Mouse (Mus musculus) layer of hippocampus, adult 6 months (tissue): ENCODE results near the gene Mfn2. TPM values are rescaled to one million over a fixed set of nuclear protein-coding genes. Genes with fewer than 3 reads are reported as not detected.

ENCODE experiments used
- long read RNA-seq, 2 experiments: library from polyadenylated mRNA; unstranded; transcript quantifications; one replicate each; pipeline ENCODE4 v2.0.0; 2019 to 2020
- polyA plus RNA-seq: library from polyadenylated mRNA; unstranded; fragments of <200 nt; fragmentation: Nextera tagmentation; gene quantifications from 2 replicates; pipeline ENCODE4 v1.2.3, GENCODE M21; 2021

The Mfn2 gene
- 88.0 and 98.0 TPM in 2 replicates for polyA plus RNA-seq
- long read RNA-seq, experiment 1, full-length matches to known transcripts: 76 of 169 reads
- long read RNA-seq, experiment 1, partial matches to known transcripts: 78 of 169 reads
- long read RNA-seq, experiment 1, other reads (novel, unspliced or antisense): 15 of 169 reads
- long read RNA-seq, experiment 2, full-length matches to known transcripts: 1,037 of 1,406 reads
- long read RNA-seq, experiment 2, partial matches to known transcripts: 145 of 1,406 reads
- long read RNA-seq, experiment 2, other reads (novel, unspliced or antisense): 224 of 1,406 reads

DNA sequence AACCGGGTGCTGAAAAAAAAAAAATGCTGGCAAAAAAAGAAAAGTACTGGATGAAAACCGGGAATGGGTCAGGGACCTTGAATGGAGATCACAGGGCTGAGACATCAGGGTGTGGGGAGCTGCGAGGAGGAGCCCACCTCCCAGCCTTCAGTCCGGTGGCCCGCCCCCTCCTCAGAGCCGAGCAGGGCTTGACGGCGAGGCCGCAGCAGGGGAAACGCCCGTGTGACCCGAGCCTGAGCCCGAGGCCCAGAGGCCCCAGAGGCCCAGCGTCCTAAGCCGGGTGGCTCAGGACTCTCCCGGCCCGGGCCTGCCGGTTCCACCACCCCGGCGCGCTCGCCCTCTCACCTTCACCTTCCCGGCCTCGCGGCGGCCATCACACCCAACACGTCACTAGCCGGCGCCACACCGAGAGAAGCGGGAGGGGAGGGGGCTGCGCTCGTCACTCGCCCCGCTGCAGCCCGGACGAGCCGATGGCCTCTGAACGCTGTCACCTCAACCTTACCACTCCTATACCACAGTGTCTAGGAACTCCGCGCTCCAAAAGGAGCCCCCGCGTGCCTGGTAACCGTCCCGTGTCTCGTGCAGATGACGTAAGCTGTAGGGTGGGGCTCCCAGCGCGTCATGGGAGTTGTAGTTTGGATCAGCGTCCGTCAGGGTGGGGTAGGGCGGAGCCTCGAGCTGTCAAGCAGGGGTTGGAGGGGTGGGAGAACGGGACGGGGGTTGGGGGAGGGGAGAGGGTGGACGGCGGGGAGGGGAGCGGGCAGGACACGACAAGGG lies at the start of gene Mfn2:
Gene Mfn2, minus strand, starts transcription at position 392 of the 777 bp plus-strand sequence.

DNA sequence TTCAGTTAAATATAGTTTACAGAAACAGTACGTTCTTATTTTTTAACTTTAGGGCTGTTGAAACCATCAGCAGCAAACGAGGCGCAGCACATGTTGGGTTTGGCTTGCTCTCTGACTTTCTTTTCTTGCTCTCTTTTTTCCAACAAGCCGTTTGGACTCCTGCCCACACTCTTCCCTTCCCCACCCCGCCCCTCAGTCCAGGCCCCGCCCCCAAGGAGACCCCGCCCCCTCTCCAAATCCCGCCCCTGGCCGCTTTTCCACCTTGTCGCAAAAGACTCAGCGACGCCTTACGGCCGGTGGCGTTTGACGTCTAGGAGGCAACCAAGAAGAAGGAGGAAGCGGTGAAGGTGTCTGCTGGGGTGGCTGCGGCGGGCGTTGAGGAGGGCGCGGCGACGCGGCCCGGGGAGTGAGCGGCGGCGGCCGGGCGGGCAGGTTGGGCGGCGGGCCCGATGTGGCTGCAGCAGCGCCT lies 36.1 kb upstream of the Mfn2 start, which contains the start of gene 2510039O18Rik:
Gene 2510039O18Rik, plus strand, starts transcription at position 320 of the 469 bp plus-strand sequence.

DNA sequence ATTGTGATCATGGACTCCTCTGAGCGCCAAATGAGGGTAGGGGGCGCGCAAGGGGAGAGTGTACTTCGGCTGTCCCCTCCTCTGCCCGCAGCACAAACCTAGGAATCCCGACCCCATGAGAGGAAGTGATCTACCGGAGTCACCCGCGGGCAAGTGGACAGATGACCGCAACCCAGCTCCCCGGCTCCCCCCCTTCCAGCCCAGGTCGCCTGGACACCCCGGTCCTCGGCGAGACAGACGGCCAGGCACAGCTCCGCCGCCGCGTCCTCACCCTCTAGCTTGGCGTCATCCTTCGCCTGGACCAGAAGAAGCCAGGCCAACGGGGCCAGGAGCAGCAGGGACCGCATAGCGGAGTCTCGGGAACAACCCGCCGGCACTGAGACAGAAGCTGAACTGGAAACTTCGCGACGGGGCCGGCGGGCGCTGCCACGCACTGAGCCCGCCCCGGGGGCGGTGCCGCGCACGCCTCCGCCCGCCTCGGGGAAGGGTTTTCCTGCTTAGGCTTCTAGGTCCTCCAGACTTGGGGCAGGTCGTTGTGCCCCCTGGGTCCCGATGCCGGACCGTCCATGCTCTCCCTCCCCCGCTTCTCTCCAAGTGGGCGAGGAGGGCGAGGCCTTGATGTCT lies 31.9 kb upstream of the Mfn2 start, which contains the start of gene Plod1:
Gene Plod1, minus strand, starts transcription at position 437 of the 624 bp plus-strand sequence.

DNA sequence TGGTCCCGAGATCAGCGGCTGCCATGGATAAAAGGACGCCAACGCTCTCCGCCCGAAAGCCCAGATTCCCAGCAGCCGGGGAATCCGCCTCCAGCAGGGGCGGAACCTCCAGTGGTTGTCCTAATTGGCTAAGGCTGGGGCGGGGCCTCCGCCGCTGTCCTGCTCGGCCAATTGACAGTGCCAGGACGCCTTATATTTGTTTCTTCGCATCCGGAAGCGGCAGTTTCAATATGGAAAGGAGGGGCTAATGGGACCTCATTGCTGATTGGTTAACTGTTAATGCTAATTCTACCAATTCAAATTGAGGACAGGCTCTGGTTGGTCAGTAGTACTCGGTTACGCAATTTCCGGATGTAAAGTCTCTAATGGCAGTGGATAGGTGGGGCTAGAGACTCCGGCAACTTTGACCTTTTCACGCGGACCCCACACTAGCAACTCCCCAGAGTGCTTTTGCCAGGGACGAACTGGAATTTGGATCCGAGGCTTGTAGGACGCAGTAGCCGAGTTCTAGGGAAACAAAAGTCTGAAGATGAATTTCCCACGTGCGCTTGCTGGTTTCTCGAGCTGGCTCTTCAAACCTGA lies 36.0 kb downstream of the Mfn2 start, which contains the start of the genes Miip and Fv1:
Gene Miip, minus strand, starts transcription at position 367 of the 582 bp plus-strand sequence.
Gene Fv1, plus strand, starts transcription at position 530 of the 582 bp plus-strand sequence.

DNA sequence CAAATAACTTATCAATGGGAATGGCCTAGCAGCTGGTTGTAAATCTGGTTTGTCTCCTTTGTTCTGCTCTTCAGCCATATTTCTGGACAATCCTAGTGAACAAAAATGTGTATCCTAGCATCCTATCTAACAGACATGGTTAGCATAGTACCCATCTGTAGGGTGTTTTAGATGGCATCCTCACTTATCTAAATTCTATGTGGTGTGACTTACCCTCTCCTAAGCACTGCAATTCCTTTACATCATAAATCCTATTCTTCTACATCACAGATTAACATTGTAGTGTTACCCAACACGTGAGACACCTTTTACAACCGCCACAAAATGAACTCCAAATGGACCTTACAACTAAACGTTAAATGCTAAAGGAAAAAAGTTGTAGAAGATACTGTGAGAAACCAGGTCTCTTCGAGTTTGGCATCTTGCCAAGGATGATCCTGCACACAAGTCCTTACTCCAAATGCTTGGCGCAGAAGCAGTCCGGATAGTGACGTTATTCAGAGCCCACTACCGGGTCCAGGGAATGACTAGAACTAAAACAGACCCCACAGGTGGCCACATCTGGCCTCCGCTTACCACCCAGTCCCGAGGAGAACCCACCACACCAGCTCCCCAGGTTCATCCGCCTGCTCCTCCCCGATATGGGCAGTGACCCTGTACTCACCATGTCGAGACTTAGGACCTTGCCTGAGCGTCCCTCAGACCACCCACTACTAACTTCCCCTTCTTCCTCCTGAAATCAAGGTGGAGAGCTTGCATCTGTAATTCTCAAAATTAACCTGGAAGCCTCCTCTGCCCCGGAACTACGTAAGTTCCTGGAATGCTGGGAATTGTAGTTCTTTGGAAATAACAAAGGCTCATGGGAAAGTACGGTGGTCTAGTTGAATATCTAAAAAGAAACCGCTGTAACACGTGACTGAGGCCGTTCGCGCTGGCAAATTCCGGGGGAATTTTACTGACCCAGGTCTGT lies 56.6 kb downstream of the Mfn2 start, which contains the start of gene Zfp933:
Gene Zfp933, minus strand, starts transcription at position 753 of the 970 bp plus-strand sequence.

Other genes with a start within 250 kb of the Mfn2 start
- gene Zfp534, start 202.2 kb downstream of the Mfn2 start, polyA plus RNA-seq: not detected in 2 replicates
- 1.4 and 1.7 TPM in 2 replicates for gene Zfp984, start 94.9 kb downstream of the Mfn2 start, polyA plus RNA-seq
- 1.6 and 2.1 TPM in 2 replicates for gene Zfp933, start 56.3 kb downstream of the Mfn2 start, polyA plus RNA-seq
- 5.2 and 5.8 TPM in 2 replicates for gene Miip, start 35.9 kb downstream of the Mfn2 start, polyA plus RNA-seq
- gene Fv1, start 35.7 kb downstream of the Mfn2 start, polyA plus RNA-seq: 1.4 and 1.7 TPM in 2 replicates
- 17.2 and 18.9 TPM in 2 replicates for gene Plod1, start 32.1 kb upstream of the Mfn2 start, polyA plus RNA-seq
- gene 2510039O18Rik, start 36.2 kb upstream of the Mfn2 start, polyA plus RNA-seq: 3.0 and 3.4 TPM in 2 replicates
- not detected in 2 replicates for gene Nppb, start 81.1 kb upstream of the Mfn2 start, polyA plus RNA-seq
- gene Nppa, start 96.0 kb upstream of the Mfn2 start, polyA plus RNA-seq: 0.28 TPM in 1 of 2 replicates, not detected in the other
- gene Clcn6, start 134.1 kb upstream of the Mfn2 start, polyA plus RNA-seq: 10.1 and 11.3 TPM in 2 replicates
- gene Mthfr, start 134.4 kb upstream of the Mfn2 start, polyA plus RNA-seq: 2.8 and 3.3 TPM in 2 replicates
- 7.8 and 11.2 TPM in 2 replicates for gene Agtrap, start 183.3 kb upstream of the Mfn2 start, polyA plus RNA-seq
- 31.9 and 32.6 TPM in 2 replicates for gene Mad2l2, start 225.7 kb upstream of the Mfn2 start, polyA plus RNA-seq
- gene Draxin, start 226.0 kb upstream of the Mfn2 start, polyA plus RNA-seq: 0.04 and 0.13 TPM in 2 replicates
- gene Fbxo6, start 247.4 kb upstream of the Mfn2 start, polyA plus RNA-seq: 33.2 and 33.5 TPM in 2 replicates